ENCODE assay signal across 26 mouse cellular contexts in genomic region chr13:42358588-42358987, GRCm38 (mm10). TPM values are rescaled to one million over a fixed set of nuclear protein-coding genes. Genes with fewer than 3 reads are reported as not detected.
DNase-seq lines count a peak whose midpoint lies in the region; ATAC-seq and TF ChIP-seq lines count a peak whose summit lies in the region.
"Had no signal": no experiment of that assay in that cellular context is flagged by ENCODE, and none has a peak within 500 bp of the region (broad histone marks: within the 10 kb centered on the region; RNA-seq: fewer than 3 reads in every experiment).

No protein-coding gene starts in this region.

- no peaks in the 10 kb centered on the region for H3K27me3 ChIP-seq in intestine, postnatal 0 days (replicated peaks; ENCODE audit: control insufficient read depth, insufficient read depth, low read length)
- no peaks in the 10 kb centered on the region for H3K27me3 ChIP-seq in midbrain, embryonic 10.5 days (ENCODE audit: low read depth, poor library complexity, severe bottlenecking)
- H3K27me3 ChIP-seq: liver, embryonic 13.5 days; midbrain, embryonic 12.5 days; neural tube, embryonic 15.5 days had no signal

- peak; percentile 12 for DNase-seq in layer of hippocampus, adult 9-11 months
- DNase-seq in layer of hippocampus, postnatal 36 days: no peak
- DNase-seq in right cerebral cortex, postnatal 25 days: peak; percentile 4
- DNase-seq in right cerebral cortex, postnatal 4 days: no peak
- peak; percentile 15 for DNase-seq in telencephalon, adult 2 months (ENCODE audit: low read depth, low spot score)
- no peak for DNase-seq in urinary bladder, postnatal 10 days (ENCODE audit: low spot score)
- DNase-seq in midbrain, embryonic 10.5 days (ENCODE audit: low spot score): no peak
- DNase-seq: adrenal gland, postnatal 25 days; cerebellum, adult 9-11 months; forebrain, postnatal 0 days; gastrocnemius, postnatal 36 days; kidney, adult 18-20 months; liver, embryonic 13.5 days; lung, adult 2 months; lung, postnatal 14 days had no signal

- H3K27ac ChIP-seq in intestine, postnatal 0 days (ENCODE audit: low read depth, low read length): no peak overlapping the region
- no peak overlapping the region for H3K27ac ChIP-seq in midbrain, embryonic 10.5 days (replicated peaks)
- H3K27ac ChIP-seq: embryonic facial prominence, embryonic 10.5 days; forebrain, embryonic 10.5 days; hindbrain, postnatal 0 days; kidney, postnatal 0 days; layer of hippocampus, adult 2 months; left cerebral cortex, adult 2 months; liver, embryonic 13.5 days; midbrain, embryonic 12.5 days; neural tube, embryonic 15.5 days had no signal

- no peak overlapping the region for H3K9ac ChIP-seq in intestine, postnatal 0 days (ENCODE audit: low read depth, low read length)
- H3K9ac ChIP-seq: forebrain, postnatal 0 days; liver, embryonic 13.5 days; midbrain, embryonic 12.5 days; neural tube, embryonic 15.5 days had no signal

- no peaks in the 10 kb centered on the region for H3K9me3 ChIP-seq in intestine, postnatal 0 days (ENCODE audit: control insufficient read depth)
- H3K9me3 ChIP-seq in midbrain, embryonic 10.5 days (replicated peaks): no peaks in the 10 kb centered on the region
- H3K9me3 ChIP-seq: embryonic facial prominence, embryonic 10.5 days; forebrain, embryonic 10.5 days; liver, embryonic 13.5 days; midbrain, embryonic 12.5 days; neural tube, embryonic 15.5 days had no signal

- no peak overlapping the region for H3K4me3 ChIP-seq in intestine, postnatal 0 days (ENCODE audit: low read depth, low read length)
- no peak overlapping the region for H3K4me3 ChIP-seq in midbrain, embryonic 10.5 days
- H3K4me3 ChIP-seq: embryonic facial prominence, embryonic 10.5 days; forebrain, embryonic 10.5 days; layer of hippocampus, adult 2 months; left cerebral cortex, adult 2 months; liver, embryonic 13.5 days; midbrain, embryonic 12.5 days; neural tube, embryonic 15.5 days had no signal

- peak; percentile 79 for ATAC-seq in intestine, postnatal 0 days
- ATAC-seq: forebrain, postnatal 0 days; hindbrain, postnatal 0 days had no signal

- TF ChIP-seq CTCF in intestine, postnatal 0 days (IDR thresholded peaks at IDR 0.05; ENCODE audit: low read depth): no peak

- no peak overlapping the region for H3K4me2 ChIP-seq in intestine, postnatal 0 days (replicated peaks; ENCODE audit: low read depth)
- H3K4me2 ChIP-seq: liver, embryonic 13.5 days; midbrain, embryonic 12.5 days; neural tube, embryonic 15.5 days had no signal

- WGBS in intestine, postnatal 0 days: 47% methylated on average over 9 of the region's 9 CpGs
- WGBS in midbrain, embryonic 10.5 days: 87% methylated on average over 9 of the region's 9 CpGs

- H3K36me3 ChIP-seq in intestine, postnatal 0 days (ENCODE audit: control insufficient read depth, insufficient read depth): no peaks in the 10 kb centered on the region
- no peaks in the 10 kb centered on the region for H3K36me3 ChIP-seq in midbrain, embryonic 10.5 days
- H3K36me3 ChIP-seq: embryonic facial prominence, embryonic 10.5 days; forebrain, embryonic 10.5 days; liver, embryonic 13.5 days; midbrain, embryonic 12.5 days; neural tube, embryonic 15.5 days had no signal

- no peaks in the 10 kb centered on the region for H3K4me1 ChIP-seq in intestine, postnatal 0 days (replicated peaks; ENCODE audit: control insufficient read depth, insufficient read depth, low read length)
- no peaks in the 10 kb centered on the region for H3K4me1 ChIP-seq in midbrain, embryonic 10.5 days
- H3K4me1 ChIP-seq: embryonic facial prominence, embryonic 10.5 days; forebrain, embryonic 10.5 days; liver, embryonic 13.5 days; midbrain, embryonic 12.5 days; neural tube, embryonic 15.5 days had no signal

RNA-seq across cellular contexts. Expression of gene Edn1, which starts 57.3 kb away (rescaled TPM):
- 1 to 10 TPM; 1.5 to 2.0 TPM for total RNA-seq in layer of hippocampus, postnatal 36 days (2021)
- 4.4 and 4.8 TPM in 2 replicates for polyA plus RNA-seq in intestine, postnatal 0 days (2015; fragmentation: Nextera tagmentation; extraction: Ambion mirVana)
- polyA plus RNA-seq in midbrain, embryonic 10.5 days (2016; fragmentation: Nextera tagmentation; extraction: Ambion mirVana): 0.88 and 1.1 TPM in 2 replicates
- total RNA-seq: megakaryocyte progenitor cell, adult 5-6 weeks; MEL had no signal

Comparison
In these comparisons a context has a peak if more than half of its experiments do, and no peak if none do; other contexts are left out.
1. DNase-seq: peak in layer of hippocampus, adult 9-11 months (single experiment), right cerebral cortex, postnatal 25 days (single experiment) and telencephalon, adult 2 months (single experiment); none in layer of hippocampus, postnatal 36 days (0 of 2), right cerebral cortex, postnatal 4 days (single experiment), urinary bladder, postnatal 10 days (single experiment) and midbrain, embryonic 10.5 days (single experiment).